Mouse (Mus musculus): ENCODE measurements around the gene Birc3. TPM values are rescaled to one million over a fixed set of nuclear protein-coding genes. Genes with fewer than 3 reads are reported as not detected.

Gene Birc3
- 100 to 1,000 TPM; 524 to 525 TPM for total RNA-seq (2023)

GRCm38 (mm10) chr9:7872775-7873439 lies at the start of gene Birc3:
Gene Birc3 (minus strand): TSS chr9:7873186.

GRCm38 (mm10) chr9:7836905-7837805 lies 35.8 kb downstream of the Birc3 start, which contains the start of gene Birc2:
Gene Birc2 (minus strand): TSS chr9:7837064.

Other genes with a start within 250 kb of the Birc3 start
- not detected for gene Mmp20, start 245.0 kb downstream of the Birc3 start, total RNA-seq (2023)
- gene Mmp7, start 181.1 kb downstream of the Birc3 start, total RNA-seq (2023): not detected
- 100 to 1,000 TPM; 245 to 272 TPM for gene Tmem123, start 109.1 kb downstream of the Birc3 start, total RNA-seq (2023)
- 100 to 1,000 TPM; 112 to 122 TPM for gene Birc2, start 36.1 kb downstream of the Birc3 start, total RNA-seq (2023)
- gene Yap1, start 131.4 kb upstream of the Birc3 start, total RNA-seq (2023): not detected
- gene Cfap300, start 169.6 kb upstream of the Birc3 start, total RNA-seq (2023): not detected